Mouse (Mus musculus) lung, adult 2 months (tissue): ENCODE data around the gene Zfp322a.

Experiments
- CTCF ChIP-seq: fragments of 200-500 bp; IDR thresholded peaks from 2 replicates; pipeline ENCODE4 v1.5.1; 2011; ENCODE audit warnings: mild to moderate bottlenecking, low read length, control low read depth; ENCODE audit not compliant: insufficient read depth
- POLR2A ChIP-seq: fragments of 200-500 bp; IDR thresholded peaks from 2 replicates; pipeline ENCODE4 v1.6.1; 2011; ENCODE audit warnings: low read depth, mild to moderate bottlenecking, control low read depth, low read length, borderline replicate concordance; ENCODE audit errors: extremely low read depth

GRCm38 (mm10) chr13:23387548-23387947 lies 18.5 kb upstream of the Zfp322a start:
- no peak for TF ChIP-seq CTCF
- no peak for TF ChIP-seq POLR2A
